Mouse (Mus musculus) ovary, adult 18-20 months (tissue): ENCODE data around the gene Thpo.

Experiments used
- DNase-seq: peaks from one replicate; pipeline ENCODE4 v3.0.0; 2022; ENCODE audit warnings: low spot score, mixed read lengths

Gene Thpo

DNA sequence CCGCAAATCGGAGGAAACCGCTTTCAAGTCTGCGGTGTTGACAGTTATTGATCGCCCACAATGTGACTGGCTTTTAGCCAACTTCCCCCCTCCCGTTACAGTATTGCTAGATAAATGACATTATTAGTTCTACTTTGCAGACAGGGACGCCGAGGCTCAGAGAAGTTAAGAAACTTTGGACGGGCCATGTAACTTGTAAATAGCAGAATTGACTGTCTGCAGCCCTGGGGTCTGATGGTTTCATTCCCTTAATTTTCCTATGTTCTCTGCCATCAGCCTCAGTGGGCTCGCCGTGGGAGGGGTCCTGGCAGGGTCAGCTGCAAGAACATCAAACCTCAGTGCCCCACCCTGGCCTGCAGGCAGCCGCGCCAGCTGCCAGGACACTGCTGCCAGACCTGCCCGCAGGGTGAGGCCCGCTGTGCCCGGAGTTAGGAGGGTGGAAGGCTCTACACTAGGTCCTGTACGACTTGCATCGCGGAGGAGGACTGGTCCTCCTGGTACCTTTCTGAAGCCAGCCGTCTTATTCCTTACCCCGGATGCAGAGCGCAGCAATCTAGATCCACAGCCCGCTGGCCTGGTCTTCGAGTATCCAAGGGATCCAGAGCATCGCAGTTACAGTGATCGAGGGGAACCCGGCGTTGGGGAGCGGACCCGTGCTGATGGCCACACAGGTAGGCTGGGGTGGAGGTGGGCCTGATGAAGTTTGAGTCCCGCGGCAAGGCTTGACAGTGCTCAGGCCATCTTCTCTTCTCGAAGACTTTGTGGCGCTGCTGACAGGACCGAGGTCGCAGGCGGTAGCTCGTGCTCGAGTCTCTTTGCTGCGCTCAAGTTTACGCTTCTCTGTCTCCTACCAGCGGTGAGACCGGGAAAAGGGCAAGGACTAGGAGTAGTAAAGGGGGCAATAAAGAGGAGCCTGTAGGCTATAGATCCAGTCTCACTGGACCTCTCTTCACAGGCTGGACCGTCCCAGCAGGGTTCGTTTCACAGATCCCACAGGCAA is at the start of gene Thpo:
Gene Thpo (minus strand): TSS at position 781 of the 1,000 bp plus-strand sequence.
- DNase-seq: no peak

GRCm38 (mm10) chr16:20783891-20784290 is 49.6 kb upstream of the Thpo start:
- DNase-seq: no peak

GRCm38 (mm10) chr16:20781101-20781630 is 46.9 kb upstream of the Thpo start:
- DNase-seq: no peak

- peak; percentile 52 for DNase-seq
Observed at GRCm38 (mm10) chr16:20779846-20780245, 45.5 kb upstream of the Thpo start.

GRCm38 (mm10) chr16:20775021-20775420 is 40.7 kb upstream of the Thpo start:
- DNase-seq: no peak

DNA sequence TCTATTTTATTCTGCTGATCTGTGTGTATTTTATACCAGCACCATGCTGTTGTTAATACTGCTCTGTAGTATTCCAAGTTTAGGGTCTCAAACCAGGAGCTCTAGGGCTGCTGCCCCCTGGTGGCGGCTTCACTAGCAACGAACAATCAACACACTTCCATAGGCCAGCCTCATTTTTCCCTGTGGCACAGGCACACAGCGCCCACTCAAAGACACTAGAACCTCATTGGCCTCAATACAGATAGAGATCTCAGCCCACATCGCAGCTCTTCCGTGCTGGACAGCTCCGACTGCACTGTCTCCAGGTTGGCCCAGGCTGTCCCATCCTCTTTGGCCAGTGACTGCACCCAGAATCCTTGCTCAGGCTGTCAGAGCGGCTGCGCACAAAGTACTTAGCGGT is 30.9 kb upstream of the Thpo start:
- DNase-seq: no peak

DNA sequence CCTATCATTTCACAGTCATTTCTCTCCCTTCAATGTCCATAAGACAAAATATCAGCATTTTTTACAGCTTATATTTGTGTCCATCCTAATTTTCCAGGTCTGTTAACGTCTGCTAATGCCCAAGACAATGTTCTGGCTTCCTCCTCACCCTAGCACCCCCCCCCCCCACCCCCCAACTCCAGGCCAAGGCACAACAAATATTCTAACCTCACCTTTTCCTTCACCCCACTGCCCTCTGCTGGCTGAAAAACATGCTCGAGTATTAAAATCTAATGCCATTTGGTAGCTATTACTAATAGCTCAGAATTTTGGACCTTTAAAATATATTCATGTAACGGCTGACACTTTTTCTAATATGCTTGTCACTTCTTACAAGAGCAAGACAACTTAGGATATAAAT is 27.4 kb upstream of the Thpo start:
- no peak for DNase-seq

DNA sequence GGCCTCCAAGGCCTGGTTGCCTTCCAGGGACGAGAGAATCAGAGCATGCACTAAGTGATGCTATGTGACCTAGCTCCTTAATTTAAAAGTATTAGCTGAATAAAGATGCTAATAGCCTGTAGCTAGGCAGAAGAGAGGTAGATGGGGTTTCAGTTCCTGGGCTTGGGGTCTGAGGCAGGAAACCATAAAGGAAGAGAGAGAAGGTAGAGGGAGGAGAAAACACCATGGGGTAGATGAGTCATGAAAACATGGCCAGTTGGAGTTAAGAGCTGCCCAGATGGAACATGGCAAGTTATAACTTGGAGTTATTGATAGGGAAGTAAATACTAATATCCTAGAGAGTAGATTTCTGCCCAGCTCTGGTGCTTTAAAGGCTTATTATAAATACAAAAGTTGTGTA is 23.1 kb upstream of the Thpo start:
- DNase-seq: no peak

- no peak for DNase-seq
Observed at GRCm38 (mm10) chr16:20756052-20756451, 21.7 kb upstream of the Thpo start.

- DNase-seq: no peak
Observed at GRCm38 (mm10) chr16:20750518-20750917, 16.2 kb upstream of the Thpo start.

- peak; percentile 67 for DNase-seq
Observed at GRCm38 (mm10) chr16:20746641-20747040, 12.3 kb upstream of the Thpo start.

- DNase-seq: no peak
Observed at GRCm38 (mm10) chr16:20739845-20740244, 5.5 kb upstream of the Thpo start.

GRCm38 (mm10) chr16:20736823-20737222 is 2.5 kb upstream of the Thpo start:
- no peak for DNase-seq

- no peak for DNase-seq
Observed at GRCm38 (mm10) chr16:20736168-20736567, 1.9 kb upstream of the Thpo start.

DNA sequence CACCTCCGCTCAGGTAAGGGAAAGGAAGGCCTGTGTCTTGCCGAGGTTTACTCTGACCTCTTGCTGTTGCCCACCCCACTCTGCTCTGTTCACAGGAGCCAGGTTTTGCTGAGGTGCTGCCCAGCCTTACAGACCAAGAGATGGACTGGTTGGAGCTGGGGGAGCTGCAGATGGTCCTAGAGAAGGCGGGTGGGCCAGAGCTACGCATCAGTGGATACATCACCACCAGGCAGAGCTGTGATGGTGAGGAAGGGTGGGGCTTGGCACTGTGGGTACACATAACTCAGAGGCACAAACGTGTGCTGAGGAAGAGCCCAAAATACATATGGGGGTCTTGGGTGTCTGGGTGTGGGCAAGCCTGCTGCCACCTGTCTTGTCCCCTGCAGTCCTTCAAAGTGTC is 1.3 kb upstream of the Thpo start:
- no peak for DNase-seq

- DNase-seq: no peak
Observed at GRCm38 (mm10) chr16:20732925-20733730, 1.2 kb downstream of the Thpo start, which contains the start of gene Chrd. Gene Chrd (plus strand): TSS chr16:20733127.

DNA sequence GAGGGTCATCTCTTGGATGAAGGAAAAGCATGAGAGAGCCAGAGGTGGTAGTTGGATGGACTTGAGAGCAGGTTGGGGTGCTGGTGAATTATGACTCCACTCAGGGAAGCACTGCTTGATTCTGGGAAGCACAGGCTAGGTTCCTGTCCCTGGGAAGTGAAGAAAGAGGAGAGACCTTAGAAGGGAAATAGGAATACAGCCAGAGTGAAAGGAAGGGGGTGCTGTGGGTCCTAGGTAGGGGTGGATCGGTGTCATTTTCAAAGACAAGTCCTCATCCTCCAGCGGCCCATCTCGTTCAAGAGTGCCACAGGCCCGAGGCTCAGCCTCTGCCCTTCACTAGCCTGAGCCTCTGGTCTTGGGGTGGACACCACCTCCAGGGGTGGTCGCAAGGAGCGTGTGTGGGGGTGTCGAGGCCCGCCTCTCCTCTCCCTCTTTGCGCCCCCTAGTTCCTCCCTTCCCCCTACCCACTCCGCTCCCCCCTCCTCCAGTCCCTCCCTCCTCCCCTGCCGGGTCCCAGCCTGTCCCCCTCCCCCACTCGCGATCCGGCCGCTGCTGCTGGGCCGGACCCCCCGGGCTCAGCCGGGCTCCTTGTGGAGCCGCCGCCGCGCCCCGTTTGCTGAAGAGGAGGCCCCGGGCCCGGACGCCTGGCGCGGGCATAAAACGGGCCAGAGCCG is 1.9 kb downstream of the Thpo start:
- no peak for DNase-seq

- no peak for DNase-seq
Observed at GRCm38 (mm10) chr16:20731688-20732087, 2.6 kb downstream of the Thpo start.

GRCm38 (mm10) chr16:20730293-20730711 is 4.0 kb downstream of the Thpo start:
- DNase-seq: no peak

DNA sequence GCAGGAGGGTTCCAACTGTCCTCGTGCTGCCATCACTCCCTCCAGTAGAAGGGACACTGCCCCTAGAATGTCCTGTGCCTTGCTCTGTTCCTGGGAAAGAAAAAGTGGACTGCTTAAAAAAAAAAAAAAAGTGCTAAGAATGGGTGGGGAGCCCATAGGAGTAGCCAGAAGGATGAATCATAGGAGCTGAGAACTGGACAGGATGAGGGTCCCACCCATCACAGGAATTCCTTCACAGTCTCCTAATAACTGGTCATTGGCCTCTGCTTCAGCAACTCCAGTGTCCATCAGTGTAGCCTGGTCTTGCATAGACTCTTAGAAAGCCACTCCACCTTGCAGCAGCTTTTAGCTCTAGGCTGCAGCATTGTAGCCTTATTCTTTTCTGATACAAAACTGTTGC is 7.9 kb downstream of the Thpo start:
- no peak for DNase-seq

DNA sequence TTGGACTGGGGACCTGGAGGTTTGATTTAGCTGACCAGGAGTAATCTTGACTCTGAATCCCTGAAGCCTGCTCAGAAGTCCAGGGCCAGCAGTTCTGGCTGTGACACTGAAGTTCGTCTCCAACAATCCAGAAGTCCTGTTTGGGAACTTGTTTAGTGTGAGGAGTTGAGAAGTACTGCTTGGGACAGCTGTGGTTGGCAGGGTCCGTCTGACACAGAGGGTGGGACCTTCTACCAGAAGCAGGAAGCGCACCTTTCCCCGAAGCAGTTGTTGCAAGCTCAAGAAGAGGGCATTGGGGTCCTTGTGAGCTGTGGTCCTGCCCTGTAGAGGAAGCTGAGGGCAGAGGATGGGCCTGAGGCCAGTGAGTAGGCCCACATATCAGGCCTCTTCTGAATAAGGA is 8.6 kb downstream of the Thpo start:
- DNase-seq: no peak

- DNase-seq: no peak
Observed at GRCm38 (mm10) chr16:20725321-20725720, 9.0 kb downstream of the Thpo start.
